Mouse (Mus musculus): ENCODE measurements around the gene Gtf3c4.

The Gtf3c4 gene

GRCm38 (mm10) chr2:28799575-28799974 is 40.6 kb downstream of the Gtf3c4 start:
- no peak for DNase-seq (ENCODE audit: low read depth, low spot score)

- no peak for DNase-seq (ENCODE audit: low read depth, low spot score)
Measured at GRCm38 (mm10) chr2:28798390-28798789, 41.8 kb downstream of the Gtf3c4 start.

GRCm38 (mm10) chr2:28797490-28798106 is 42.6 kb downstream of the Gtf3c4 start:
- DNase-seq (ENCODE audit: low read depth, low spot score) = no peak

GRCm38 (mm10) chr2:28796298-28796697 is 43.9 kb downstream of the Gtf3c4 start:
- no peak for DNase-seq (ENCODE audit: low read depth, low spot score)

GRCm38 (mm10) chr2:28794623-28795022 is 45.5 kb downstream of the Gtf3c4 start:
- DNase-seq (ENCODE audit: low read depth, low spot score) = no peak

- no peak for DNase-seq (ENCODE audit: low read depth, low spot score)
Measured at GRCm38 (mm10) chr2:28792931-28793610, 47.1 kb downstream of the Gtf3c4 start.

- no peak for DNase-seq (ENCODE audit: low read depth, low spot score)
Measured at GRCm38 (mm10) chr2:28787067-28787619, 53.0 kb downstream of the Gtf3c4 start.

- no peak for DNase-seq (ENCODE audit: low read depth, low spot score)
Measured at GRCm38 (mm10) chr2:28786355-28787066, 53.6 kb downstream of the Gtf3c4 start.

GRCm38 (mm10) chr2:28781310-28781709 is 58.9 kb downstream of the Gtf3c4 start:
- no peak for DNase-seq (ENCODE audit: low read depth, low spot score)

- DNase-seq (ENCODE audit: low read depth, low spot score) = no peak
Measured at GRCm38 (mm10) chr2:28780001-28780782, 60.0 kb downstream of the Gtf3c4 start.

GRCm38 (mm10) chr2:28776728-28777127 is 63.4 kb downstream of the Gtf3c4 start:
- no peak for DNase-seq (ENCODE audit: low read depth, low spot score)

GRCm38 (mm10) chr2:28774073-28774472 is 66.1 kb downstream of the Gtf3c4 start:
- DNase-seq (ENCODE audit: low read depth, low spot score) = no peak
